Mouse (Mus musculus): Measurements from ENCODE around the gene Ch25h. TPM values are rescaled to one million over a fixed set of nuclear protein-coding genes. Genes with fewer than 3 reads are reported as not detected.

The Ch25h gene
- 0.20 and 0.37 TPM in 2 replicates for polyA plus RNA-seq (2016; fragmentation: Nextera tagmentation; extraction: Ambion mirVana)

DNA sequence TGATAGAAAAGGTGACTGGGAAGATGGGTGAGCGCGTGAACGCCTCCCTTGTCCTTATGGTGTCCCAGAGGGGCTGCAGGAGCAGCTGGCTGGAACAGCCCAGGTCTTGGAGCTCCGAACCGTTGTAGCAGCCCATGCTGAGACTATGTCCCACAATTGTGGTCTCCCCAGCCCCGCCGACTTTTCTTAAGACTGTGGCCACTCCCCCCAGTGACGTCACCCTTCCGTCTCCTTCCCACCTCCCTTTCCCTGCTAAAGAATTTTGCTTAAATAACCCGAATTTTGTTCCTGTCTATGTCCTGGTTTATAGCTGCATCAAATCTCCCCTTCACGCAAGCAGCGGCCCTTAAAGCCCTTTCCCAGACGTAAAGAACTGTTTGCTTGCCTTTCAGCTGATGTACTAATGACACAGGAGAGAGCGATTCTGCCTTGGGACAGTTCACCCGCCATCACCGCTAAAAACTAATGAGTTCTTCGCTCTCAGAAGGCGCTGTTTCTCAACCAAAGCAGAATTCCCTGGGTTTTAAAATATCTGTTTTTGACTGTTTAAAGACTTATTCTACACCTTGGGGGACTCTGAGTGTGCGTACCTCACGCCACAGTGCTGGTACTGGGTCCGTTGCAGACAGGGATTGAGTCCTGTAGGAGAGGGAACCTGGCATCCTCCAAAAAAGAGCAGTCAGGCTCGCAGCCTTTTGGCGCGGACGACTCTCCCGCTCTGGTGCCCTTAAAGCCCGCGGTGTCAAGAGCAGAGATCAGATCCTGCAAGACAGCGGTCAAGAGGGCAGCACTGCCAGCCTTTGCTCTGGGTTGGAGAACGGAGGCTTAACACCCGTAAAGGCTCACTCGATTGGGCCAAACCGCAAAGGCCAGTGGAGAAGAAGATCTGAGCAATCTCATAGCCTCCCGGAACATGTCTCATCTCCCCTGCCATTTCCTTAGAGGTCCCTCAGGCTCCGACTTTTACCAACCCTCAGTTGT lies at the start of gene Ch25h:
Gene Ch25h, minus strand, starts transcription at position 174 of the 981 bp plus-strand sequence.
- Histone ChIP-seq H3K4me3 (peak within 1 kb of the TSS; percentile 62), H3K36me3 (replicated peaks) (no peaks in the 10 kb centered on the region), H3K9me3 (no peaks in the 10 kb centered on the region), H3K4me1 (peaks cover 21% of the 10 kb centered on the region), H3K27me3 (ENCODE audit: poor library complexity, severe bottlenecking) (peaks cover 78% of the 10 kb centered on the region), H3K27ac (peak within 1 kb of the TSS; percentile 35; the same call in 1 of the 2 replicates)
- DNase-seq (ENCODE audit: extremely low spot score, low spot score) = peak; percentile 55
- WGBS = 1% methylated on average over 35 of the region's 35 CpGs

DNA sequence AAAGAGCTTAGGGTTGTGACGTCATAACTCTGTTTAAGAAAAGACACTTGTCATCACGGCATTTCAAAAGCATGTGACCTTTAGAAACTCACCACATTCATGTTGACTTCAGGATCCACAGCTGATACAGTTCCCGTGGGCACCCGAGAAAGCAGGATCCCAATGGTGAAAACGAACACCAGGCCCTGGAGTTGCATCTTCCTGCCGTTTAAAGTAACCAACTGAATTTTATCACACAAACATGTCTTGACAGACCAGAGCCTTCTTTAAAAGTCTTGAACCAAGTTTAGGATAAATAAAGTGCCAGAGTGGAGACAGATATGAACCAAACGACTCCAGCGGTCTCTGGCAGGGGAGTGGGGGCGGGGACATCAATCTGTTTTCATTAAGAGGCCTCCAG lies 49.7 kb upstream of the Ch25h start:
- 79% methylated on average over 9 of the region's 9 CpGs for WGBS
- H3K4me1 ChIP-seq = peaks cover 18% of the 10 kb centered on the region
- H3K27ac ChIP-seq = no peak overlapping the region
- peaks cover 4% of the 10 kb centered on the region; the same call in 1 of the 2 replicates for H3K36me3 ChIP-seq (replicated peaks)
- DNase-seq (ENCODE audit: extremely low spot score, low spot score) = no peak
- H3K27me3 ChIP-seq (ENCODE audit: poor library complexity, severe bottlenecking) = no peaks in the 10 kb centered on the region
- no peak overlapping the region for H3K4me3 ChIP-seq
- H3K9me3 ChIP-seq = no peaks in the 10 kb centered on the region

DNA sequence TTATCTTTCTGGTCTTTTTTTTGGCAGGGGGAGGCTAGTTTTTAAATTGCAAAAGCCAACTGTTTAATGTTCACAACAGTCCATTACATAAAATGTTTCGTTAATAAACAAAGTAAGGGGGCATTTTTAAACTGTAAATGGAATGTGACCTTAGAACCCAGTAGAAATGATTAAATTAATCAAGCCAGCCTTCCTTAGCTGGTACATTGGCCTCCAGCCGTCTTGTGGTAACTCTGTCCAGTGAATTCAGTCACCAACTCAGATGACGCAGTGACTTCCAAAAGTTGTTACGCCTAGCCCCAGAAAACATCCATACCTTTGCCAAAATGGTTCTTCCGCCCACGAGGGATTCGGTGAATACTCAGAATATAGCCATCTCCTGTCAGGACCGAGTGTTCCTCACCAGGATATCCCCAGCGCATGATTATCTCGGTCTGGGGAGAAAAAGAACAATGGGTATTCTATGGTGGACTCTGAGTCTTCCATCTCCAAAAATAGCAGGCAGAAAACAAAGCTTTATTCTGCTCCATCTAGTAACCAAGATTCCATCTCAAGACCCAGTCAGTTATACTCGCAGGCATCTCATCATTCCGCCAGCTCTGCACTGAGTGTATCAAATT lies 48.3 kb upstream of the Ch25h start:
- Histone ChIP-seq H3K4me3 (no peak overlapping the region), H3K27me3 (ENCODE audit: poor library complexity, severe bottlenecking) (no peaks in the 10 kb centered on the region), H3K27ac (no peak overlapping the region), H3K36me3 (replicated peaks) (peaks cover 15% of the 10 kb centered on the region; the same call in 1 of the 2 replicates), H3K4me1 (peaks cover 18% of the 10 kb centered on the region), H3K9me3 (no peaks in the 10 kb centered on the region)
- no peak for DNase-seq (ENCODE audit: extremely low spot score, low spot score)
- WGBS = 83% methylated on average over 12 of the region's 12 CpGs

DNA sequence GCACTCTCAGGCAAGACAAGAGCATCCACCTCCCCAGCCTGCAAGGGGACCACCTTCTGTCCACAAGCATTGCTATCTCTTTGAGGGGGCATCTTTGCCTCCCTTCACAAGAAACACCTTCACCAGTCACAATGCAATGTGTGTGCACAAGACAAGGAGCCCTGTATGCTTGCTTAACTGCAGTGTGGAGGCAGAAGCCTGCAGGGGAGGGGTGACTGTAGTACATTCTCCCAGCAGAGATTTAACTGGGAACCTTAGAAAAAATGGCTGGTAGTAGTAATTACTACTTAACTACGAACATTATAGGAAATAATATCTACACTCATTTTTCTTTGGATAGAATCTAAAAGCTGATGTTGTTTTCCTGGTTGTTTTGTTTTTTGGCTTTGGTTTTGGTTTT lies 47.0 kb upstream of the Ch25h start:
- Histone ChIP-seq H3K27me3 (ENCODE audit: poor library complexity, severe bottlenecking) (no peaks in the 10 kb centered on the region), H3K27ac (no peak overlapping the region), H3K9me3 (no peaks in the 10 kb centered on the region), H3K4me3 (no peak overlapping the region), H3K4me1 (peaks cover 14% of the 10 kb centered on the region), H3K36me3 (replicated peaks) (peaks cover 16% of the 10 kb centered on the region; the same call in 1 of the 2 replicates)
- WGBS = 88% methylated on average over 1 of the region's 1 CpGs
- no peak for DNase-seq (ENCODE audit: extremely low spot score, low spot score)

DNA sequence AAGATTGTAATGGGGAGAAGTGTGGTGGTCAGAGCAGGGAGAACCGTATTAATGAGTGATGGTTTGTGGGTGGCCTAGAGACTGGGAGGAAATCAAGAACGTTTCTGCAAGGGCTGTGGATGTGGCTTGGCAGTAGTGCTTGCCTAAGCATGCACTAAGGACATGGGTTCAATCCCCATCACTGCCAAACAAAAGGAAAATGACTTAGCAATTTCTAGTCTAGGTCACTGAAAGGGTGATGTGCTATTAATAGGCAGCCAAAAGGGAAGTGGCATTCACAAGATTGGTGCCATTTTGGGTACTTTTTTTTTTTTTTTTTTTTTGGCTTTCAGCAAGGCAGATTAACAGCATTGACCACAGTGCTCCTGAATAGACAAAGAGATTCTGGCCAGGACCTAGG lies 46.4 kb upstream of the Ch25h start:
- peaks cover 16% of the 10 kb centered on the region; the same call in 1 of the 2 replicates for H3K36me3 ChIP-seq (replicated peaks)
- no peaks in the 10 kb centered on the region for H3K27me3 ChIP-seq (ENCODE audit: poor library complexity, severe bottlenecking)
- peaks cover 8% of the 10 kb centered on the region for H3K4me1 ChIP-seq
- DNase-seq (ENCODE audit: extremely low spot score, low spot score) = no peak
- H3K27ac ChIP-seq = no peak overlapping the region
- H3K9me3 ChIP-seq = no peaks in the 10 kb centered on the region
- H3K4me3 ChIP-seq = no peak overlapping the region
- WGBS = 77% methylated on average over 2 of the region's 2 CpGs

DNA sequence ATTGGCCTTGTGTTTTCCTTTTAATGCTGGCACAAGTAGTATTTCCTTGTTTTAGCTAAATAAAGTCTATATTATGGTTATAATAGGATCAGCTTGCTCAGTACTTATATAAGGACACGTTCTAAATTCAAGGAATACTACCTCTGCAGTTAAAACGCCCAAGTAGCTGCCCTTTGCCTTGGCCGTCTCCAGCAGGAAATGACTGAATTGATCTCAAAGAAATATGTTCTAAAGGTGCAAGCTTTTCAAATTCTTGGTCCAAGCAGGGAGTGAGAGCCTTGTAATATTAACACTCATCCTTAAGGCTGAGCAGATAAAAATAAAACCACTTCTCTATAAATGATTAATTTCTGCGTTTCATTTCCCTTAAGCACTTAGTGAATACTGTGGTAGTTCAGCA lies 45.1 kb upstream of the Ch25h start:
- H3K36me3 ChIP-seq (replicated peaks) = peaks cover 16% of the 10 kb centered on the region; the same call in 1 of the 2 replicates
- no peak for DNase-seq (ENCODE audit: extremely low spot score, low spot score)
- no peak overlapping the region for H3K27ac ChIP-seq
- peaks cover 3% of the 10 kb centered on the region; the same call in 1 of the 2 replicates for H3K4me1 ChIP-seq
- no peaks in the 10 kb centered on the region for H3K27me3 ChIP-seq (ENCODE audit: poor library complexity, severe bottlenecking)
- H3K9me3 ChIP-seq = no peaks in the 10 kb centered on the region
- 86% methylated on average over 4 of the region's 4 CpGs for WGBS
- H3K4me3 ChIP-seq = no peak overlapping the region

DNA sequence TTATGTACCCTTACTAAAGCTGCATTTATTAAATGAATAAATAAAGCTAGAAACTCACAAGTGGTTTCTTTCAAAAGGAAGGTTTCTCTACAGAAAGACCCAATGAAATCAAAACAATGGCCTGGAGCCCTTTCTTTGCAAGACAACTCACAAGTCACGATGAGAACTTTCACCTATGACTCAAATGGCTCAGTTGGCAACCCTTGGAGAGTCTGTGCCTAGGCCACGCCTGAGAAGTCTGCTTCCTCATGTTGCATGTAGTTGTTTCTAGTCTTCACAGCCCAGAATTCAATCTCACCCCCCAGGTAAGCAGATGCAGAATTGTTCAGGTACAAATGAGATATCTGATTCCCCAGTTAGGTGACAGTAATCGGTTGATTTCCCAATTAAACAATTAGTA lies 44.7 kb upstream of the Ch25h start:
- DNase-seq (ENCODE audit: extremely low spot score, low spot score) = no peak

DNA sequence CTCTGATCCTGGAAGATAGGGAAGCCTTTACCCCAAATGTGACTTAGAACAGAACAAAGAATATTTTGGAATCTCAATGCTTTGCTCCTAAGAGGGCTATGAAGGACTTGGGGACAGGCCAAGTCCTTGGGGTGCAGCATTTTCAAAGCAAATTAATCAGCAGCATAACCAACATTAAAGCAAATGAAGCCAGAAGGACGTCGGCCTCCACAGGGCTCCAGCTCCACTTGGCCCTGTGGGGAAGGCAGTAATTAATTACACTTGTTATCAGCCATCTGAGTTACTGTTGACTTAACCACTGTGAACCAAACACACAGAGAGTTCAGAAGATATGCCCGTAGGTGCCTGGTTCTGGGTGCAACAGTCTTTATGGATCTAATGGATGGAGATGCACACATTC lies 43.8 kb upstream of the Ch25h start:
- no peaks in the 10 kb centered on the region for H3K4me1 ChIP-seq
- H3K9me3 ChIP-seq = no peaks in the 10 kb centered on the region
- no peak overlapping the region for H3K27ac ChIP-seq
- peaks cover 16% of the 10 kb centered on the region; the same call in 1 of the 2 replicates for H3K36me3 ChIP-seq (replicated peaks)
- 86% methylated on average over 3 of the region's 3 CpGs for WGBS
- no peak overlapping the region for H3K4me3 ChIP-seq
- H3K27me3 ChIP-seq (ENCODE audit: poor library complexity, severe bottlenecking) = no peaks in the 10 kb centered on the region
- DNase-seq (ENCODE audit: extremely low spot score, low spot score) = no peak

More for the DNA sequence above, 44.7 kb upstream of the Ch25h start:
- Histone ChIP-seq H3K27ac (no peak overlapping the region), H3K36me3 (replicated peaks) (peaks cover 16% of the 10 kb centered on the region; the same call in 1 of the 2 replicates), H3K27me3 (ENCODE audit: poor library complexity, severe bottlenecking) (no peaks in the 10 kb centered on the region), H3K4me3 (no peak overlapping the region), H3K4me1 (no peaks in the 10 kb centered on the region), H3K9me3 (no peaks in the 10 kb centered on the region)
- WGBS = 91% methylated on average over 3 of the region's 3 CpGs

DNA sequence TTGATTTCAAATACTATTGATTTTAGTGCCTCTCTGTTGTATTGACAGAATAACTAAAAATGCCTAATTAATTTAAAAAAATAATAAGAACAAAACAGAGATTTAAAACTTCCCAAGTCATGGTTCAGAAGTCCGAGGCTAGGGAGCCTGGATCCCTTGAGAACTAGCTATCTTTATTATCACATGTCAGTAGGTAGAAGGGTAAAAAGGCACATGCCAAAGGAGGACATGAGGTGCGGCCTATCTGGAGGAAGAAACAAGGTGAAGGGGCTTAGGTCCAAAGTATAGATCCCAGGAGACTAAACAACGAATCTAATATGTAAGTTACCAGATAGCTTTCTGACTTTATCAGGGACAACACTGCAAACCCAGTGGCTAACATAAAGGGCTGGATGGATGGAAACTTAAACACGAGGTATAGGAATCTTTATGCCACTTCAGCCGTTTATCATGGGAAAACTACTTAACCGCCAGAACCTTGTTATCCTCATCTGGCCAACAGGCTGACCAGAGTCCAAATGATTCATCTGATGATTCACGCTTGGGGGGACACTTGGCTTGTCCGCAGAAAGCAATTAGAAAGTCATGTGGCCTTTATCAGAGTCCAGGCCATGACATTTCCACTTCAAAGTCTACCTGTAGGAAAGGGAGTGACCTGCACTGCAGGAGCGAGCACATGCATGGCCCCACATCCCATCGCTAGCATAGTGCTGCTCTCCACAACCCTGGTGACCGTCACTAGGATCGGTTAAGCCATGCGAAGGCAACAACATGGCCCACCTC lies 43.0 kb upstream of the Ch25h start:
- Histone ChIP-seq H3K27ac (no peak overlapping the region), H3K27me3 (ENCODE audit: poor library complexity, severe bottlenecking) (no peaks in the 10 kb centered on the region), H3K9me3 (no peaks in the 10 kb centered on the region), H3K4me1 (no peaks in the 10 kb centered on the region), H3K4me3 (no peak overlapping the region), H3K36me3 (replicated peaks) (peaks cover 14% of the 10 kb centered on the region; the same call in 1 of the 2 replicates)
- DNase-seq (ENCODE audit: extremely low spot score, low spot score) = no peak
- 94% methylated on average over 13 of the region's 13 CpGs for WGBS

DNA sequence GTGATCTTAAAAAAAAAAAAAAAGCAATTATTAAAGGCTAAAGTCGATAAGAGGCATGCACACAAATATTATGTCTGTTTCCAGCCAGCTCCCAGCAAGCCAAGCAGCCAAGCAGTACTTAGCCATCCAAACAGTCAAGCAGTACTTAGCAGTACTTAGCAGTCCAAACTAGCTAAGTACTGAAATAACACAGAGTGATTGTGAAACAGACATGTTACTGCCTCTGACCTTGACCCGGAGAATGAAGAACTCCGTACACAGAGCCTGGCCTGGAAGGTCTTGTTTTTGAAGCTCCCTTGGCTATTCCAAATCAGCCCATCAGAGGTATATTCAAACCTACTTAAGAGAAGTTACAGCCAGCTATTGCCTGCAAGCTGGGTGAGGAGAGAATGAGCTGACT lies 42.2 kb upstream of the Ch25h start:
- Histone ChIP-seq H3K4me3 (no peak overlapping the region), H3K27me3 (ENCODE audit: poor library complexity, severe bottlenecking) (no peaks in the 10 kb centered on the region), H3K36me3 (replicated peaks) (peaks cover 14% of the 10 kb centered on the region; the same call in 1 of the 2 replicates), H3K9me3 (no peaks in the 10 kb centered on the region), H3K27ac (no peak overlapping the region), H3K4me1 (no peaks in the 10 kb centered on the region)
- no peak for DNase-seq (ENCODE audit: extremely low spot score, low spot score)
- WGBS = 92% methylated on average over 3 of the region's 3 CpGs

DNA sequence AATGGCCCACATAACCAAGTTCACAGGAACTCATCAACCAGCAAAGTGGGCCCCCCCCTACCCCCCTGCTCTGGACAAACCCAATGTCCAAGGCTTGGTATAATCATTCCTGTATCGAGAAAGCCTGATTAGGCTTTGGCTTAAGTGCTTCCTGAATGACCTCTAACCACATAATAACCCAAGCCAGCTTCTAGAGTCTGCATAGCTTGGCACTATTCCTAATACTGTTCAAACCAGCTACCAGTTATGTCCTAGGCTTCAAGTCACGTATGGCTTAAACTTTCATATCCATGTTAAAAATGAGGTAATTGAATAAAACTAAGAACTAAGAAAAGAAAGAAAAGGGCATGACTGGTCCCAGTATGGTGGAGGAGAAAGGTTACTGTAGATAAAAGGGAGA lies 41.4 kb upstream of the Ch25h start:
- Histone ChIP-seq H3K4me3 (no peak overlapping the region), H3K9me3 (no peaks in the 10 kb centered on the region), H3K27me3 (ENCODE audit: poor library complexity, severe bottlenecking) (no peaks in the 10 kb centered on the region), H3K4me1 (peaks cover 4% of the 10 kb centered on the region; the same call in 1 of the 2 replicates), H3K27ac (no peak overlapping the region), H3K36me3 (replicated peaks) (peaks cover 12% of the 10 kb centered on the region; the same call in 1 of the 2 replicates)
- no peak for DNase-seq (ENCODE audit: extremely low spot score, low spot score)
- WGBS = 97% methylated on average over 2 of the region's 2 CpGs

DNA sequence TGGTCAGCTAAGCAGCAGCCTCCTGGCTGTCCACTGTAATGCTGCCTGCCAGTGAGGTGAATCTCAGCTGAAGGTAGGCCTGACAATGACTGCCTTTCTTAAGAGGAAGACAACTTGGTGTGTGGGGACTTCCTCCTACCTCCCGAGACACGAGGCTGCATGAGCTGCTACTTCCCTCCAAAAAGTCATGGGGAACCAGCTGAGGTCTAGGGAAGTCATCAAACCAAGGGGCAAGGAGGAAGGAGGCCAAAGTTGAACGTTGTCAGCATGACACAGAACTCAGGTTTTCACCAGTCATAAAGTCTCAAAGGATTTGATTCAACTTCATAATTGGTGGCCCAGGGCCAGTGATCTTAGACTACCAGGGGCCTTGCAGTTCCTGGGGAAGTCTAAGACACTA lies 40.7 kb upstream of the Ch25h start:
- Histone ChIP-seq H3K4me3 (no peak overlapping the region), H3K4me1 (peaks cover 6% of the 10 kb centered on the region; the same call in 1 of the 2 replicates), H3K27me3 (ENCODE audit: poor library complexity, severe bottlenecking) (no peaks in the 10 kb centered on the region), H3K36me3 (replicated peaks) (peaks cover 12% of the 10 kb centered on the region; the same call in 1 of the 2 replicates), H3K27ac (no peak overlapping the region), H3K9me3 (no peaks in the 10 kb centered on the region)
- WGBS = 75% methylated on average over 3 of the region's 3 CpGs
- no peak for DNase-seq (ENCODE audit: extremely low spot score, low spot score)
